Mouse (Mus musculus) C2C12 (cell line): ENCODE measurements around the gene Rbak.

Experiments used
- CEBPB ChIP-seq: IDR thresholded peaks from one replicate; pipeline ENCODE4 v1.6.1; 2011; ENCODE audit warnings: low read depth, mild to moderate bottlenecking, control low read depth, moderate library complexity
- CTCF ChIP-seq: IDR thresholded peaks from one replicate; pipeline ENCODE4 v1.5.1; 2011; ENCODE audit not compliant: control insufficient read depth, insufficient read depth, insufficient read length
- FOSL1 ChIP-seq: IDR thresholded peaks from one replicate; pipeline ENCODE4 v1.8.0; 2011; ENCODE audit warnings: mild to moderate bottlenecking, low read length; ENCODE audit not compliant: poor library complexity, insufficient read depth, severe bottlenecking
- MAX ChIP-seq: IDR thresholded peaks from one replicate; pipeline ENCODE4 v1.6.1; 2011; ENCODE audit warnings: mild to moderate bottlenecking, control low read depth
- MYOD1 ChIP-seq: IDR thresholded peaks from one replicate; pipeline ENCODE4 v1.6.1; 2011; ENCODE audit warnings: low read depth; ENCODE audit not compliant: control insufficient read depth, insufficient read length
- MYOG ChIP-seq: IDR thresholded peaks from one replicate; pipeline ENCODE4 v1.6.1; 2011; ENCODE audit not compliant: control insufficient read depth, insufficient read length; ENCODE audit errors: extremely low read depth
- USF1 ChIP-seq: IDR thresholded peaks from one replicate; pipeline ENCODE4 v1.6.1; 2011; ENCODE audit warnings: low read depth, mild to moderate bottlenecking, control low read depth, moderate library complexity

DNA sequence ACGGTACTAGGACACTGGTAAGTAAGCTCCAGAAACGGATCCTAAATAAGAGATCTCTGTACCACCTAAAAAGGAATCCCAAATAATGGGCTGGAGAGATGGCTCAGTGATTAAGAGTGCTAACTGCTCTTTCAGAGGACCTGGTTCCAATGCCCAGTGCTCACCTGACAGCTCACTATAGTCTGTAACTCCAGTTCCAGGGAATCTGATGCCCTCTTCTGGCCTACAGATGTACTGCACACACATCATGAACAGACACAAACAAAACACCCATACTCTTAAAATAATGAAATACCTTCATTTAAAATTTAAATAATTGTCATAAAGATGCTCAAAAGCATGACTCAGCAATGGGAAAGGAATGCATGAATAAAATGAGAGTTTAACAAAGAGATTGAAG is 31.0 kb downstream of the Rbak start:
- TF ChIP-seq USF1: no peak
- no peak for TF ChIP-seq FOSL1
- TF ChIP-seq CTCF: no peak
- no peak for TF ChIP-seq MAX
- TF ChIP-seq MYOD1: no peak
- TF ChIP-seq CEBPB: no peak
- no peak for TF ChIP-seq MYOG
